Mouse (Mus musculus): ENCODE data around the gene Mad1l1.

DNA sequence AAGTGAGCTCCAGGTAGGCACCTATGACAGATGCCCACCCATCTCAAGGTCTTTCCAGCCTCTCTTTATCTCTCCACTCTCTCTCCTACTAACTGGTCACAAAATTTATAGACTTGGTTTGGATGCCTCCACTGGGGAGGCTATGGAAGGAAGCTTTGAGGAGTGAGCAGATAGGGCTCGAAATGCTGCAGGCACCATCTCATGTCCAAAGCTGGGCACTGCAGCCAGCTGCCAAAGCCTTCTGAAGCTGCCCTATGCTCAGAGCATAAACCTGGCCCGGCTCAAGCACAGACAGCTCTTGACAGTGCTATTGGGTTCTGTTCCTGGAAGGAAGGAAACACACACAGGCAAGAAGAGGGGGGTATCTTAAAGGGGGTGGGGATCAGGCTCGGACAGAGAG, 71.0 kb downstream of the Mad1l1 start:
- TF ChIP-seq CTCF (IDR thresholded peaks at IDR 0.05; ENCODE audit: insufficient read depth, low read depth, low read length) (peak; percentile 53; the same call in 1 of the 2 replicates), POLR2A (IDR thresholded peaks at IDR 0.05; ENCODE audit: insufficient read depth, low read depth, low read length) (no peak)
